Mouse (Mus musculus): Measurements from ENCODE around the gene Klhl28. TPM values are rescaled to one million over a fixed set of nuclear protein-coding genes. Genes with fewer than 3 reads are reported as not detected.

Gene Klhl28
- 10 to 100 TPM in 3 of 4 experiments, 1 to 10 TPM in 1; 8.8 to 14.1 (median 11.0) TPM for total RNA-seq (2022)

- DNase-seq (ENCODE audit: low spot score), result peak; percentile 100
Observed at GRCm38 (mm10) chr12:64965124-64966026, at the start of gene Klhl28, which contains the start of gene Togaram1. Gene Klhl28 (minus strand): TSS chr12:64965534. Gene Togaram1 (plus strand): TSS chr12:64965804.

GRCm38 (mm10) chr12:65007725-65008124, 42.4 kb upstream of the Klhl28 start:
- no peak for DNase-seq (ENCODE audit: low spot score)

- no peak for DNase-seq (ENCODE audit: low spot score)
Observed at GRCm38 (mm10) chr12:64977518-64977917, 12.2 kb upstream of the Klhl28 start.

- DNase-seq (ENCODE audit: low spot score), result no peak
Observed at GRCm38 (mm10) chr12:64976191-64976590, 10.9 kb upstream of the Klhl28 start.

GRCm38 (mm10) chr12:64975558-64975957, 10.2 kb upstream of the Klhl28 start:
- DNase-seq (ENCODE audit: low spot score), result no peak

GRCm38 (mm10) chr12:64972063-64972462, 6.7 kb upstream of the Klhl28 start:
- DNase-seq (ENCODE audit: low spot score), result no peak

- DNase-seq (ENCODE audit: low spot score), result no peak
Observed at GRCm38 (mm10) chr12:64971399-64971798, 6.1 kb upstream of the Klhl28 start.

- DNase-seq (ENCODE audit: low spot score), result no peak
Observed at GRCm38 (mm10) chr12:64968067-64968466, 2.7 kb upstream of the Klhl28 start.

- DNase-seq (ENCODE audit: low spot score), result peak; percentile 26
Observed at GRCm38 (mm10) chr12:64967470-64967869, 2.1 kb upstream of the Klhl28 start.

- no peak for DNase-seq (ENCODE audit: low spot score)
Observed at GRCm38 (mm10) chr12:64966652-64967435, 1.5 kb upstream of the Klhl28 start.

GRCm38 (mm10) chr12:64966101-64966631, 832 bp upstream of the Klhl28 start:
- peak; percentile 21 for DNase-seq (ENCODE audit: low spot score)

GRCm38 (mm10) chr12:64964560-64964959, 774 bp downstream of the Klhl28 start:
- no peak for DNase-seq (ENCODE audit: low spot score)

- DNase-seq (ENCODE audit: low spot score), result no peak
Observed at GRCm38 (mm10) chr12:64937493-64937892, 27.8 kb downstream of the Klhl28 start.

- DNase-seq (ENCODE audit: low spot score), result peak; percentile 95
Observed at GRCm38 (mm10) chr12:64917578-64918471, 47.5 kb downstream of the Klhl28 start, which contains the start of gene Gm527. Gene Gm527 (plus strand): TSS chr12:64917906.

GRCm38 (mm10) chr12:64916735-64917134, 48.6 kb downstream of the Klhl28 start:
- no peak for DNase-seq (ENCODE audit: low spot score)

GRCm38 (mm10) chr12:64912996-64913395, 52.3 kb downstream of the Klhl28 start:
- DNase-seq (ENCODE audit: low spot score), result no peak

GRCm38 (mm10) chr12:64903186-64903585, 62.1 kb downstream of the Klhl28 start:
- peak; percentile 24 for DNase-seq (ENCODE audit: low spot score)

- peak; percentile 50 for DNase-seq (ENCODE audit: low spot score)
Observed at GRCm38 (mm10) chr12:64902506-64902905, 62.8 kb downstream of the Klhl28 start.

- peak; percentile 13 for DNase-seq (ENCODE audit: low spot score)
Observed at GRCm38 (mm10) chr12:64897060-64897730, 68.1 kb downstream of the Klhl28 start.

Data from heart, adult 8-10 months (tissue).